Mouse (Mus musculus): ENCODE data around the gene Tuba1b. TPM values are rescaled to one million over a fixed set of nuclear protein-coding genes. Genes with fewer than 3 reads are reported as not detected.
"Not testable (repeated sequence)": the region's sequence is repeated elsewhere in the genome, so short reads cannot be mapped to it uniquely, and the experiment has no call there.

Gene Tuba1b
- total and polyA plus RNA-seq, 2 experiments from 2014 or later, result 1,582 to 3,264 TPM

DNA sequence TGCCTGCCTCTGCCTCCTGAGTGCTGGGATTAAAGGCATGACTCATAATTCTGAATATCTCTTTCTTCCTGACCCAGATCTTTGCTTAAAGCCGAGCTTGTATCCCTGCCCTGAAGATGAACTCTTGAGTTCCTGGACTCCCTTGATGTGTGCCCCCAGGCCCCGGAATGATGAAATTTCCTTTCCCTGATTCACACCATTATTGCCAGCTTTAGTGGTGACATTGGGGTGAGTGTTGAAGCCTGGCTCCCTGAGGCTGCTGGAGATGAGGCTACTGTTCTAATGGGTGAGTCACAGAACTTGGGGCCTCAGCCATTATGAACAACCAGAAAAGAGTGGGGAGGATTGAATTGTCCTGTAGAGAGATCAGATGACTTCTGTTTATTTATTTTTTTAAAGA, 7.2 kb upstream of the Tuba1b start:
- no peaks in the 10 kb centered on the region for H3K27me3 ChIP-seq (ENCODE audit: insufficient read depth, low read length)
- H3K4me3 ChIP-seq (ENCODE audit: low read depth, low read length), result no peak overlapping the region
- 73% methylated on average over 2 of the region's 2 CpGs for WGBS
- H3K4me1 ChIP-seq (ENCODE audit: insufficient read depth, low read length), result no peaks in the 10 kb centered on the region
- no peak for ATAC-seq (ENCODE audit: low FRiP score)
- no peak for DNase-seq (ENCODE audit: low spot score)
- no peak overlapping the region for H3K27ac ChIP-seq (ENCODE audit: low read depth, low read length)
- no peak overlapping the region for H3K9ac ChIP-seq (replicated peaks; ENCODE audit: low read length, poor library complexity, severe bottlenecking)
- no peak overlapping the region for H3K4me2 ChIP-seq (ENCODE audit: low read depth, low read length, poor library complexity, severe bottlenecking)
- no peak for TF ChIP-seq CTCF (IDR thresholded peaks at IDR 0.05)
- H3K9me3 ChIP-seq (ENCODE audit: low read length), result no peaks in the 10 kb centered on the region
- H3K36me3 ChIP-seq (ENCODE audit: insufficient read depth, low read length), result no peaks in the 10 kb centered on the region

GRCm38 (mm10) chr15:98940816-98941215, 6.5 kb upstream of the Tuba1b start:
- ATAC-seq (ENCODE audit: low FRiP score) (no peak), DNase-seq (ENCODE audit: low spot score) (peak; percentile 58)
- H3K27ac ChIP-seq (ENCODE audit: low read depth, low read length), result no peak overlapping the region
- peaks cover under 1% of the 10 kb centered on the region; the same call in 1 of the 2 replicates for H3K4me1 ChIP-seq (ENCODE audit: insufficient read depth, low read length)
- H3K9me3 ChIP-seq (ENCODE audit: low read length), result no peaks in the 10 kb centered on the region
- no peak overlapping the region for H3K4me3 ChIP-seq (ENCODE audit: low read depth, low read length)
- no peaks in the 10 kb centered on the region for H3K27me3 ChIP-seq (ENCODE audit: insufficient read depth, low read length)
- H3K9ac ChIP-seq (replicated peaks; ENCODE audit: low read length, poor library complexity, severe bottlenecking), result no peak overlapping the region
- no peaks in the 10 kb centered on the region for H3K36me3 ChIP-seq (ENCODE audit: insufficient read depth, low read length)
- no peak overlapping the region for H3K4me2 ChIP-seq (ENCODE audit: low read depth, low read length, poor library complexity, severe bottlenecking)
- TF ChIP-seq CTCF (IDR thresholded peaks at IDR 0.05), result no peak
- WGBS, result 51% methylated on average over 10 of the region's 10 CpGs

DNA sequence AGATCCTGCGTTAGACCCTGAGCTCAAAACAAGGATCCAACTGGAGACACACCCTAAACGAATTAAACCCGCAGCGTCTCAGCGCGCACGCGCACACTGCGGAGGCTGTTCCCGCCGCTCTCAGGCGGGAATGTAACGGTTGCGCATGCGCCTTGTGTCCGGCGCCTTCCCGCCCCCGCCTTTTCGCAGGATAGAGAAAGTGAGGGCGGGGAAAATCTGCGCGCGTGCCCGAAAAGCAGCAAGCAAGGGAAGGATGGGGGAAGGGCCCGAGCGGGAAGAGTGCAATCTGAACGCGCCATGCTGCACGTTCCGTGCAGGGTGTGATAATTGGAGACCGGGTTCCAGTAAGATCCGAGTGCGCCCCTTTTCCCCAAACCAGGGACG, 540 bp downstream of the Tuba1b start:
- peak; percentile 89 for ATAC-seq (ENCODE audit: low FRiP score)
- Histone ChIP-seq H3K36me3 (ENCODE audit: insufficient read depth, low read length) (peaks cover 4% of the 10 kb centered on the region; the same call in 1 of the 2 replicates), H3K9ac (replicated peaks; ENCODE audit: low read length, poor library complexity, severe bottlenecking) (peak overlapping the region; percentile 83), H3K4me1 (ENCODE audit: insufficient read depth, low read length) (peaks cover 9% of the 10 kb centered on the region; the same call in 1 of the 2 replicates), H3K4me3 (ENCODE audit: low read depth, low read length) (peak overlapping the region; percentile 59), H3K27ac (ENCODE audit: low read depth, low read length) (peak overlapping the region; percentile 94), H3K27me3 (ENCODE audit: insufficient read depth, low read length) (no peaks in the 10 kb centered on the region), H3K4me2 (ENCODE audit: low read depth, low read length, poor library complexity, severe bottlenecking) (peak overlapping the region; percentile 91), H3K9me3 (ENCODE audit: low read length) (no peaks in the 10 kb centered on the region)
- DNase-seq (ENCODE audit: low spot score), result peak; percentile 97
- WGBS, result 1% methylated on average over 34 of the region's 35 CpGs
- TF ChIP-seq CTCF (IDR thresholded peaks at IDR 0.05), result no peak; the same call in 1 of the 2 replicates

DNA sequence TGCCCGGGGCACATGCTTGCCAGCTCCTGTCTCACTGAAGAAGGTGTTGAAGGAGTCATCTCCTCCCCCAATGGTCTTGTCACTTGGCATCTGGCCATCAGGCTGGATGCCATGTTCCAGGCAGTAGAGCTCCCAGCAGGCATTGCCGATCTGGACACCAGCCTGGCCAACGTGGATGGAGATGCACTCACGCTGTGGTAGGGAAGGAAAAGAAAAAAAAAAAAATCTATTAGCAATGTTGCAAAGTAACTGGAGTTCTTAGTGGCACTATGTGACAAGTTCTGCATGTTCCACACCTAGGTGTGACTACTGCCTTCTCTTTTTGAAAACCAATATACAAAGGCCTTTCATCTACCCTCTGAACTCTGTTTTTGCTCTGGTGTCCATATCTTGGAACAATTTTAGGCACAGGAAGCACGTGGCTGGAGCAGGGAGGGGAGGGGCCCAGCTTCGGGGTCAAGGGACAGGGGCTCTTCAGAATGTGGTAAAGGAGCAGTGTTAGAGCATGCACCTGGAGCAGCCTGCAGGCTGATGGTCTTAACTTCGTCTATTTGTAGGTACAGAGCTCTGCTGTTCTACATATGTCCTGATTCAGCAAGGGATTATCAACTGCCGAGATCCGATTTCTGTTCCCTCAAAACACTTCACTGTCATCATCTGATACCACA, 1.2 kb downstream of the Tuba1b start:
- Histone ChIP-seq H3K27ac (ENCODE audit: low read depth, low read length) (peak overlapping the region; percentile 94), H3K9ac (replicated peaks; ENCODE audit: low read length, poor library complexity, severe bottlenecking) (peak overlapping the region; percentile 83), H3K4me3 (ENCODE audit: low read depth, low read length) (peak overlapping the region; percentile 59), H3K4me2 (ENCODE audit: low read depth, low read length, poor library complexity, severe bottlenecking) (peak overlapping the region; percentile 91)
- ATAC-seq (ENCODE audit: low FRiP score); H3K9me3 ChIP-seq (ENCODE audit: low read length); H3K4me1 ChIP-seq (ENCODE audit: insufficient read depth, low read length); DNase-seq (ENCODE audit: low spot score); H3K27me3 ChIP-seq (ENCODE audit: insufficient read depth, low read length); H3K36me3 ChIP-seq (ENCODE audit: insufficient read depth, low read length): not testable (repeated sequence)
- WGBS, result 11% methylated on average over 8 of the region's 9 CpGs

DNA sequence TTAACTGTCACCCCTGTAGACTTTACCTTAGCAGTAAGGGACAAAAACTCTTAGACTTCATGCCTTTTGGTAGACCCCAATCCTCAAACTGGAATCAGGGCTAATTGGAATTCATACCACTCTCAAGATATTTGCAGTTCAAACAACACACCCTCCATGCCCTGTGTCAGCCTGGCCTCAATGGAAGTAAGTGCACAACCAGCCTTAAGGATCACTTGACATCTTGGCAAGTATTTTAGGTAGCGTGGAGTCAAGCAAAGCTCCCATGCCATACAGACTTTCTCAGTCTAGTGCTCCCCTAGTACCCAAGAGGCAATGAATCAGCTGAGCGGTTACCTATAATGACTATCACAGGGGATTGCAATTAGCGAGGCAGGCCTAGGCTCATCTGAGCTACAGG, 3.4 kb downstream of the Tuba1b start:
- Histone ChIP-seq H3K9ac (replicated peaks; ENCODE audit: low read length, poor library complexity, severe bottlenecking) (no peak overlapping the region; the same call in 1 of the 2 replicates), H3K27me3 (ENCODE audit: insufficient read depth, low read length) (no peaks in the 10 kb centered on the region), H3K4me1 (ENCODE audit: insufficient read depth, low read length) (peaks cover 9% of the 10 kb centered on the region; the same call in 1 of the 2 replicates), H3K27ac (ENCODE audit: low read depth, low read length) (no peak overlapping the region), H3K9me3 (ENCODE audit: low read length) (no peaks in the 10 kb centered on the region), H3K4me3 (ENCODE audit: low read depth, low read length) (no peak overlapping the region), H3K36me3 (ENCODE audit: insufficient read depth, low read length) (peaks cover 4% of the 10 kb centered on the region; the same call in 1 of the 2 replicates), H3K4me2 (ENCODE audit: low read depth, low read length, poor library complexity, severe bottlenecking) (no peak overlapping the region)
- DNase-seq (ENCODE audit: low spot score), result no peak
- 70% methylated on average over 3 of the region's 3 CpGs for WGBS
- no peak for ATAC-seq (ENCODE audit: low FRiP score)
- no peak for TF ChIP-seq CTCF (IDR thresholded peaks at IDR 0.05)

DNA sequence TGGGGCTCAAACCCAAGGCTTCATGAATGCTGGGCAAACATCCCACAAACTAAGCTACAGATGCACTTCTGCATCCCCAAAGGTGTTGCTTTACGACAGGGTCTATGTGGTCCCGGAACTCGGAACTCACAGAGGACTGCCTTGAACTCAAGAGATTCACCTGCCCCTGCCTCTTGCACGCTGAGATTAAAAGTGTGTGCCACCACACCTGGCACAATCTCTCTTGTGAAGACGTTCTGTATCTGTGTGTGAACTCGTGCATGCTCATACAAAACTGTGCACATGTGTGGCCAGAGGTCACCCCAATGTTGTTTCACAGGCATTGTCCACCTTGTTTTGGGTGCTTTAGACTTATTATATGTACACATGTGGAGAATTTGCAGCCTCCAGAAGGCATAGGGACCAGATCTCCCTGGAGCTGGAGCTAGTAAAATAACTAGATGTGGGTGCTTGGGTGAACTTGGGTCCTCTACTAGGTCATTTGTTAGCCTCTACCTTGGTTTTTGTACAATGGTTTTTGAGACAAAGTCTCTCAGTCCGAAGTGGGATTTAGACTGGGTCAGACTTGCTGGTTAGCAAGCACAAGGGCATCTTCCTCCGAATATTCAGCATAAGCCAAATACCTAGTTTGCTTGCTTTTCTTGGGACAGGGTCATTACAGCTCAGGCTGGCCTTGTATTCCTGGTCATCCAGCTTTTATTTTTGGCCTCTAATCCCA, 4.2 kb downstream of the Tuba1b start:
- ATAC-seq (ENCODE audit: low FRiP score), result no peak

More for the DNA sequence above, 4.2 kb downstream of the Tuba1b start:
- TF ChIP-seq CTCF (IDR thresholded peaks at IDR 0.05), result no peak
- Histone ChIP-seq H3K4me2 (ENCODE audit: low read depth, low read length, poor library complexity, severe bottlenecking) (no peak overlapping the region), H3K9me3 (ENCODE audit: low read length) (no peaks in the 10 kb centered on the region), H3K4me3 (ENCODE audit: low read depth, low read length) (no peak overlapping the region), H3K36me3 (ENCODE audit: insufficient read depth, low read length) (peaks cover 4% of the 10 kb centered on the region; the same call in 1 of the 2 replicates), H3K4me1 (ENCODE audit: insufficient read depth, low read length) (0 out of 2 replicates have a peak, but pooled peaks cover 4% of the 10 kb centered on the region), H3K9ac (replicated peaks; ENCODE audit: low read length, poor library complexity, severe bottlenecking) (0 out of 2 replicates have a peak overlapping the region, but pooled peaks have one; percentile 13), H3K27ac (ENCODE audit: low read depth, low read length) (no peak overlapping the region), H3K27me3 (ENCODE audit: insufficient read depth, low read length) (no peaks in the 10 kb centered on the region)
- no peak for DNase-seq (ENCODE audit: low spot score)
- WGBS, result 56% methylated on average over 8 of the region's 8 CpGs
